Mouse (Mus musculus): ENCODE data around the gene Srms.
A peak's percentile ranks its signal among the peaks of the same experiment; 100 is the strongest.

Srms gene

DNA sequence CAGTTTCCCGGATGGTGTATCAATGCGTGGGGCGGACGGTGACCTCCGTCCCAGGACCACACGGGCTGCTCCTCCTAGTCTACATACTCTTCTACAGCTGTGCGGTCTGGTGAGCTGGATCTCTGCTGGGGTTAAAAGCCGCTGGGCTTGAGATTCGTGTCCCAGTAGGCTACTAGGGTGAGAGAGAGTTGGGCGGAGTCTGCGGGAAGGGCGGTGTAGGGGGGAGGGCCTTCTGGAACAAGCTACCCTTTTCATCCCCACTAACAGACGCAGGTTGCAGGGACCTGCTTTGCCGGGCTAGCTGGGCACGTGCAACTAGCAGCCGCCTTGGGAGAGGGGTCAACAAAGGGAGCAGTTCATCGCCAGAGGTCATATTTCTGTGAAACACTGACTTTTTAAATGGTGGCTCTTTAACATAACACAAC is at the start of gene Srms:
Srms (minus strand) TSS at position 165 of the 425 bp plus-strand sequence.
- DNase-seq, result peak; percentile 47 to 53

DNA sequence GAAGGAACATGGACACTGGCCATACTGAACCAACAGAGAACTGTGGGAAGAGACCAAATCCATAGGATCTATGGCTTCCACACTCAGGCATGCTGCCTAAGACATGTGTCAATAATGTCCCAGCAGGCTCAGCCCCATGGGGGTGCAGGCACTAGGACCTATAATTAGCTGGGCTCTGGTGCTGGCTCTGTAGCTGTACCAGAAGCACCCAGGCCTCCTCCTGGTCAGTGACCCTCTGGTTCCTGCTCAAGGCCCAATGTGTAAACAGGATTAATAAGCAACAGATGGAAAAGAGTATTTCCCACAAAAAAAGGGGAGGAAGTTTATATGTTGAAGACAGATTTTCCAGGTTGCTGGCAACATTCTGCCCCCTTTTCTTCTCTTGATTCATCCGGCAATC is 40.3 kb upstream of the Srms start:
- no peak for DNase-seq

DNA sequence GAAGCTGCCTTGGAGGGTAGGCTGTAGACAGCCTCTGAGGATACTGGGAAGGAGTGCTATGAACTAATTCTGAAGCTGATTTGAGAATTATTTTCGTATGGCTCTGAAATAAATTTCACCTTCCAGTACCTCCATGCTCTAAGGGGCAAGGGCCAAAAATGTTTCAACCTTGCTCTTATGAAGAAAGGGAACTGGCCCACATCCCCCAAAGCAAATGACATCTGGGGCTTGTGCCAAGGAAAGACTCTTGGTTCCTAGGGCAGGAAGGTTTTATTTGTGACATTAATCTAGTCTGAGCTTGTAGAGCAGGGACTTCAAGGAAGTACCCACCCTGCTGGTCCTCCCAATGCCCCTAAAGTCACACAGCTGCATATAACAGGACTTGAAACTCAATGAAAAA is 38.9 kb upstream of the Srms start:
- no peak for DNase-seq

- DNase-seq, result no peak
Observed at GRCm38 (mm10) chr2:181249217-181249616, 36.2 kb upstream of the Srms start.

DNA sequence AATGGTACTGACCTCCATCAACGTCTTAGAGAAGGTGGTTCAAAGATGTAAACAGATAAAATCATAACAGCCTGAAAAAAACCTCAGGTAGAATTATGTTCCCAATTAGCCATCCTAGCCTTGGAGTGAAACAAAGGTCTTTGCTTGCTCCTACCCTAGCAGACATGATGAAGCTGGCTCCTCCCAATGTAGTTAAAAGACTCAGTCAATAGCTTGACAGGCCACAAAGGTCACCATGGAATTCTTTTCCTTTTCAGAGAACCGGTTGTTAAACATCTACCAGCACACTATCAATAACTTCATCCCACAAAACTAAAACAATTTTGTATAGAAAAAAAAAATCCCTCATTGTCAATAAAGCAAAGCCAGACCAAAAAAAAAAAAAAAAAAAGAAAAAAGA is 32.0 kb upstream of the Srms start:
- no peak for DNase-seq

DNA sequence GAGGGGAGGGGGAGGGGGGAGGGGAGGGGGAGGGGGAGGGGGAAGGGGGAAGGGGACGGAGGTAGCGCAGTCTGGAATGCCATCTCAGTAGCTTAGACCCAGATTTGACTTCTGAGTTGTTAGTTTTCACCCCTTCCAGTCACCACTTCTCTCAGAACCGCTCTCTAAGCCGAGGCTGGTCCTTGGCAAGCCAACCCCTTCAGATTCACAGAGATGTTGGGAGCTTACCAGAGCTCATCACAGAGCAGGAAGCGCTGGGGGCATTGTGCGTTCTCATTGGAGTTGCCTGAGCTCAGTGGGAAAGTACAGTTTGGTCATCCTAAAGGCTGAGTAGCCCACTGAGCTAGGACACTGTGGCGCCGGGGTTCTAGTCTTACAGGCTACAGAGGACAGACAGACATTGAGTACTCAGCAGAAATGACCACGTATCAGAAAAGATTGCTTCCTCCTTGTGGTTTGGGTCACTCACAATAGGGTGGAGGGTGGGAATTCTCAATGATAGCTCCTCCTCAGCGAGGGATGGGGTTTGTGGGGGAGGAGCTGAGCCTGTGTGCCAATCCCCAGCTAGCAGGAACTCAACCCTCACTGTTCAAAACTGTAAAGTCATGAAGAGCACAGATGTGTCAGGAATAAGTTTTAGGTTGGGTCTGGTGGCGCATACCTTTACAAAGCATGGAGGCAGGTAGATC is 30.9 kb upstream of the Srms start:
- DNase-seq, result peak; percentile 31 to 36

- DNase-seq, result no peak
Observed at GRCm38 (mm10) chr2:181242314-181242665, 29.3 kb upstream of the Srms start.

GRCm38 (mm10) chr2:181241602-181242313 is 28.8 kb upstream of the Srms start, which contains the start of gene Helz2:
Gene Helz2, minus strand, starts transcription at chr2:181242027.
- DNase-seq, result peak; percentile 73 to 74

GRCm38 (mm10) chr2:181240806-181241440 is 27.9 kb upstream of the Srms start:
- DNase-seq, result no peak

GRCm38 (mm10) chr2:181239261-181239660 is 26.3 kb upstream of the Srms start:
- no peak for DNase-seq

- peak in 1 of 2 experiments; percentile 31 for DNase-seq
Observed at GRCm38 (mm10) chr2:181238861-181239260, 25.9 kb upstream of the Srms start.

GRCm38 (mm10) chr2:181238091-181238610 is 25.2 kb upstream of the Srms start:
- DNase-seq, result no peak

- DNase-seq, result no peak
Observed at GRCm38 (mm10) chr2:181237251-181238014, 24.4 kb upstream of the Srms start.

GRCm38 (mm10) chr2:181235681-181236566 is 22.9 kb upstream of the Srms start:
- no peak for DNase-seq

GRCm38 (mm10) chr2:181234680-181235079 is 21.7 kb upstream of the Srms start:
- no peak for DNase-seq

- DNase-seq, result no peak
Observed at GRCm38 (mm10) chr2:181233443-181233842, 20.5 kb upstream of the Srms start.

GRCm38 (mm10) chr2:181231171-181231570 is 18.2 kb upstream of the Srms start:
- DNase-seq, result no peak

- DNase-seq, result no peak
Observed at GRCm38 (mm10) chr2:181228335-181228734, 15.3 kb upstream of the Srms start.

GRCm38 (mm10) chr2:181227122-181227521 is 14.1 kb upstream of the Srms start:
- DNase-seq, result no peak

DNA sequence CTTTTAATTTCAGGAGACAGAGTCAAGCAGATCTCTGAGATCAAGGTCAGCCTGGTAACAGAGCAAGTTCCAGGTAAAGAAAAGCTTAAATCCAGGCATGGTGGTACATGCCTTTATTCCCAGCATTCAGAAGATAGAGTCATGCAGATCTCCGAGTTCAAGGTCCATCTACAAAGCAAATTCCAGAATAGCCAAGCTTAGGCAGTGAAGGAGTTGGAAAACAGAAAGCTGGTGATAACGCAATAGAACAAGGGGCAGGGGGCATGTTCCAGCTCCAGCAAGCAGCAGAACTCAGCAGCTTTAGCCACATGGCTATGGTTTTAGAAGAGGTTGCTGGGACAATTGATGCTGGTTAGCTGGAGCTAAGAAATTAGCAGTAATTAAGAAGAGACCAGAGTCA is 12.0 kb upstream of the Srms start:
- DNase-seq, result no peak

DNA sequence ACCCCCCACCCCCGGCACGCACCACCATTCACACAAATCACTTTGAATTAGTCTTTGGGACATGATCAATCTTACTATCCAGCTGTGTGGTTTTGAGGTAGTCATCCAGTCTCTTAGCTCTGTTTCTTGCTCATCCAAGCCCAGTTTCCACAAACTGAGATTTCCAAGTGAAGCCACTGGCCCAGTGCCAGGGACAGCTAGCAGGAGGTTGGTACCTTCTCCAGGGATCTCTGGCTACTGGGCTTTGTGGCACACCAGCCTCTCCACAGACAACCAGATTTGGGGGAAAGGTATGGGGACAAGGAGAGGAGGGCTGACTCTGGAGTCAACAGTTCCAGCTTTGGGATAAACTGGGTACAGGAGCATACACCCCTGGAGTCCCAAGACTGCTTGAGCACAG is 7.4 kb upstream of the Srms start:
- DNase-seq, result no peak

Measured in B cell, adult 2 months (primary cell).